Mouse (Mus musculus) urinary bladder, postnatal 4 days (tissue): ENCODE measurements at regions not wholly inside any gene's neighbourhood (a gene's known extent, or its start where the extent isn't known, plus 50 kb on each side); places are given as distances from the start of the nearest gene placed in this dataset.

Experiments used
- DNase-seq, 2 experiments: peaks; one replicate each; pipeline ENCODE4 v3.0.0; 2021 to 2022; ENCODE audit warnings: low spot score in 2 of 2

- DNase-seq: peak in 1 of 2 experiments; percentile 59
Observed at GRCm38 (mm10) chr2:173453569-173454405, 68.6 kb upstream of the 1700021F07Rik start.

- DNase-seq: peak in 1 of 2 experiments; percentile 52
Observed at GRCm38 (mm10) chr2:173454741-173455140, 67.6 kb upstream of the 1700021F07Rik start.

- DNase-seq: peak in 1 of 2 experiments; percentile 50
Observed at GRCm38 (mm10) chr2:173455216-173455615, 67.2 kb upstream of the 1700021F07Rik start.

GRCm38 (mm10) chr2:173456083-173456482 lies 66.3 kb upstream of the 1700021F07Rik start:
- peak in 1 of 2 experiments; percentile 59 for DNase-seq

GRCm38 (mm10) chr2:173456924-173457623 lies 65.3 kb upstream of the 1700021F07Rik start:
- peak in 1 of 2 experiments; percentile 55 for DNase-seq

- DNase-seq: peak in 1 of 2 experiments; percentile 54
Observed at GRCm38 (mm10) chr2:173457624-173458320, 64.6 kb upstream of the 1700021F07Rik start.

GRCm38 (mm10) chr2:173458861-173459260 lies 63.5 kb upstream of the 1700021F07Rik start:
- peak in 1 of 2 experiments; percentile 49 for DNase-seq

- DNase-seq: no peak
Observed at GRCm38 (mm10) chr2:173463313-173463712, 59.1 kb upstream of the 1700021F07Rik start.

- no peak for DNase-seq
Observed at GRCm38 (mm10) chr2:173464562-173464961, 57.8 kb upstream of the 1700021F07Rik start.

GRCm38 (mm10) chr2:173465006-173465620 lies 57.3 kb upstream of the 1700021F07Rik start:
- peak in 1 of 2 experiments; percentile 33 for DNase-seq

GRCm38 (mm10) chr2:173468136-173468535 lies 54.2 kb upstream of the 1700021F07Rik start:
- peak; percentile 11 to 47 for DNase-seq

GRCm38 (mm10) chr2:173469756-173470155 lies 52.6 kb upstream of the 1700021F07Rik start:
- DNase-seq: peak; percentile 14 to 52
